17 mouse cellular contexts compared by ENCODE assay signal in genomic region chr3:62945356-62945755, GRCm38 (mm10).
"Had no signal": no experiment of that assay in that cellular context is flagged by ENCODE, and none has a peak within 500 bp of the region (broad histone marks: within the 10 kb centered on the region; RNA-seq: fewer than 3 reads in every experiment).

No protein-coding gene starts in this region.

- H3K27ac ChIP-seq: midbrain, embryonic 10.5 days; midbrain, embryonic 12.5 days; neural tube, embryonic 13.5 days; neural tube, embryonic 15.5 days; stomach, embryonic 15.5 days; stomach, postnatal 0 days had no signal

- ATAC-seq: midbrain, embryonic 16.5 days had no signal

- H3K4me1 ChIP-seq: midbrain, embryonic 12.5 days; neural tube, embryonic 13.5 days; neural tube, embryonic 15.5 days; stomach, embryonic 15.5 days had no signal

- H3K36me3 ChIP-seq: midbrain, embryonic 10.5 days; midbrain, embryonic 12.5 days; neural tube, embryonic 13.5 days; neural tube, embryonic 15.5 days; stomach, embryonic 15.5 days had no signal

- H3K4me3 ChIP-seq: midbrain, embryonic 10.5 days; midbrain, embryonic 12.5 days; myocyte; neural tube, embryonic 13.5 days; neural tube, embryonic 15.5 days; stomach, embryonic 15.5 days had no signal

- H3K4me2 ChIP-seq: lung, embryonic 14.5 days; midbrain, embryonic 12.5 days; neural tube, embryonic 13.5 days; neural tube, embryonic 15.5 days; stomach, embryonic 15.5 days had no signal

- DNase-seq: lung, adult 18-20 months; lung, embryonic 14.5 days; lung, postnatal 10 days; lung, postnatal 4 days; midbrain, embryonic 14.5 days; right cerebral cortex, postnatal 14 days; thymus, adult 2 months; thymus, postnatal 25 days; thymus, postnatal 4 days had no signal

- H3K27me3 ChIP-seq: midbrain, embryonic 12.5 days; neural tube, embryonic 13.5 days; neural tube, embryonic 15.5 days; stomach, embryonic 15.5 days had no signal

- H3K9ac ChIP-seq: lung, embryonic 14.5 days; midbrain, embryonic 12.5 days; neural tube, embryonic 13.5 days; neural tube, embryonic 15.5 days; stomach, embryonic 15.5 days had no signal

- H3K9me3 ChIP-seq: midbrain, embryonic 10.5 days; midbrain, embryonic 12.5 days; neural tube, embryonic 13.5 days; neural tube, embryonic 15.5 days; stomach, embryonic 15.5 days had no signal
